Mouse (Mus musculus): ENCODE measurements around the gene Sec61a2.

DNA sequence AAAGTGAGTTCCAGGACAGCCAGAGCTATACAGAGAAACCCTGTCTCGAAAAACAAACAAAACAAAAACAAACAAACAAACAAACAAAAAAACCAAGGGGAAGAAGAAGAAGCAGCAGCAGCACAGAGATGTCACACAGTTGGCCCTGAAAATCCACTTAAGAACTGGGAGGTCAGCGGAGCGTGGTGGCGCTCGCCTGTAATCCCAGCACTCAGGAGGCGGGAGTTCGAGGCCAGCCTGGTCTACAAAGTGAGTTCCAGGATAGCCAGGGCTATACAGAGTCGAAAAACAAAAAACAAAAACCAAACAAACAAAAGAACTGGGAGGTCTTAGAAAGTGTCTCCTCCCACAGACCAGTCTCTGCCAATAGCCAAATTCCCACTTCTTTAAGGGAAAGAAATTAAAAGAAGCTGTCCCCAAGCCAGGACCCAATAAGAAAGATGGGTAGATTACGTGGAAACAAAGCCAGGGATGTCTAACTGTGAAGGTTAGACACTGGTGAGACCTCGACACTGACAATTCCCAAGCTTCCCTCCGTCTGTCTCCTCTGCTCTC is 46.7 kb upstream of the Sec61a2 start:
- TF ChIP-seq CTCF (conservative IDR thresholded peaks at IDR 0.05; ENCODE audit: insufficient read depth, insufficient read length, low read depth, low read length) = no peak
- no peak for TF ChIP-seq POLR2A (IDR thresholded peaks at IDR 0.05; ENCODE audit: low read depth, low read length)
